Mouse (Mus musculus) intestine, embryonic 16.5 days (tissue): ENCODE results near the gene Txnip. TPM values are rescaled to one million over a fixed set of nuclear protein-coding genes. Genes with fewer than 3 reads are reported as not detected.
A peak's percentile ranks its signal among the peaks of the same experiment; 100 is the strongest.

Source experiments
- ATAC-seq: fragments of 200-750 bp; cut with Nextera tagmentation; 2 replicates; pipeline ENCODE4 v1.8.0; 2017; ENCODE audit warnings: moderate TSS enrichment, moderate library complexity
- H3K27ac ChIP-seq: fragments of 300-500 bp; sonication (generic); 2 replicates; pipeline ENCODE4 v1.5.1; 2014; ENCODE audit warnings: mild to moderate bottlenecking, low read length
- H3K27me3 ChIP-seq: fragments of 300-500 bp; sonication (generic); replicated peaks from 2 replicates; pipeline ENCODE4 v1.6.1; 2014; ENCODE audit warnings: low read length, control low read depth, mixed read lengths; ENCODE audit not compliant: control insufficient read depth, insufficient read depth
- H3K36me3 ChIP-seq: fragments of 300-500 bp; sonication (generic); 2 replicates; pipeline ENCODE4 v1.6.1; 2014; ENCODE audit warnings: low read length, control low read depth; ENCODE audit not compliant: control insufficient read depth, insufficient read depth
- H3K4me1 ChIP-seq: fragments of 300-500 bp; sonication (generic); 2 replicates; pipeline ENCODE4 v1.6.1; 2014; ENCODE audit warnings: low read length, control low read depth, mixed read lengths; ENCODE audit not compliant: control insufficient read depth, insufficient read depth
- H3K4me2 ChIP-seq: fragments of 300-500 bp; sonication (generic); 2 replicates; pipeline ENCODE4 v1.6.1; 2014; ENCODE audit warnings: low read depth, low read length, control low read depth
- H3K4me3 ChIP-seq: fragments of 300-500 bp; sonication (generic); 2 replicates; pipeline ENCODE4 v1.5.1; 2014; ENCODE audit warnings: mild to moderate bottlenecking, low read length
- H3K9ac ChIP-seq: fragments of 300-500 bp; sonication (generic); 2 replicates; pipeline ENCODE4 v1.6.1; 2014; ENCODE audit warnings: low read depth, low read length
- H3K9me3 ChIP-seq: fragments of 300-500 bp; sonication (generic); 2 replicates; pipeline ENCODE4 v1.6.1; 2016; ENCODE audit warnings: low read length, control low read depth; ENCODE audit not compliant: control insufficient read depth
- WGBS: fragments of 180-500 bp; shearing (Covaris S2); extraction: QIAGEN DNeasy Blood & Tissue Kit; methylation state at CpG from one replicate; pipeline ENCODE4 v1.1.7; 2014; 5-methylcytosine and 5-hydroxymethylcytosine counted together
- polyA plus RNA-seq: library from polyadenylated mRNA; unstranded; fragments of >200 nt; fragmentation: Nextera tagmentation; extraction: Ambion mirVana; gene quantifications from 2 replicates; pipeline ENCODE4 v1.2.1, GENCODE M21; 2015

Gene Txnip
- polyA plus RNA-seq, 1 experiment from 2014 or later: 152 TPM

- no peak for ATAC-seq
- Histone ChIP-seq H3K4me1 (peaks cover 13% of the 10 kb centered on the region), H3K4me3 (no peak overlapping the region), H3K9me3 (no peaks in the 10 kb centered on the region), H3K9ac (no peak overlapping the region), H3K27me3 (no peaks in the 10 kb centered on the region), H3K4me2 (no peak overlapping the region), H3K27ac (peak overlapping the region; percentile 33; the same call in 1 of the 2 replicates), H3K36me3 (no peaks in the 10 kb centered on the region)
- WGBS: 76% methylated on average over 16 of the region's 16 CpGs
Measured at GRCm38 (mm10) chr3:96571896-96572698, 14.3 kb downstream of the Txnip start.

- Histone ChIP-seq H3K9me3 (no peaks in the 10 kb centered on the region), H3K27ac (peak overlapping the region; percentile 25; the same call in 1 of the 2 replicates), H3K4me2 (no peak overlapping the region), H3K4me1 (peaks cover 16% of the 10 kb centered on the region), H3K36me3 (no peaks in the 10 kb centered on the region), H3K9ac (no peak overlapping the region; the same call in 1 of the 2 replicates), H3K27me3 (no peaks in the 10 kb centered on the region), H3K4me3 (no peak overlapping the region)
- ATAC-seq: no peak
- 74% methylated on average over 19 of the region's 19 CpGs for WGBS
Measured at GRCm38 (mm10) chr3:96573611-96574511, 16.1 kb downstream of the Txnip start.

GRCm38 (mm10) chr3:96575272-96575984 lies 17.7 kb downstream of the Txnip start:
- Histone ChIP-seq H3K4me1 (peaks cover 16% of the 10 kb centered on the region), H3K4me2 (peak overlapping the region; percentile 46), H3K9me3 (no peaks in the 10 kb centered on the region), H3K27me3 (no peaks in the 10 kb centered on the region), H3K36me3 (no peaks in the 10 kb centered on the region), H3K4me3 (no peak overlapping the region), H3K9ac (no peak overlapping the region), H3K27ac (peak overlapping the region; percentile 96)
- peak; percentile 43 for ATAC-seq
- WGBS: 63% methylated on average over 8 of the region's 8 CpGs

GRCm38 (mm10) chr3:96576005-96576658 lies 18.4 kb downstream of the Txnip start:
- H3K36me3 ChIP-seq: no peaks in the 10 kb centered on the region
- H3K27ac ChIP-seq: peak overlapping the region; percentile 96
- peaks cover 16% of the 10 kb centered on the region for H3K4me1 ChIP-seq
- peak overlapping the region; percentile 42 for H3K9ac ChIP-seq
- H3K9me3 ChIP-seq: no peaks in the 10 kb centered on the region
- H3K4me2 ChIP-seq: peak overlapping the region; percentile 46
- peak; percentile 60 for ATAC-seq
- H3K4me3 ChIP-seq: peak overlapping the region; percentile 21
- WGBS: 26% methylated on average over 14 of the region's 14 CpGs
- H3K27me3 ChIP-seq: no peaks in the 10 kb centered on the region

- Histone ChIP-seq H3K27ac (peak within 1 kb of the TSS; percentile 96), H3K27me3 (no peaks in the 10 kb centered on the region), H3K4me2 (peak within 1 kb of the TSS; percentile 46), H3K4me1 (peaks cover 12% of the 10 kb centered on the region), H3K9me3 (no peaks in the 10 kb centered on the region), H3K4me3 (peak within 1 kb of the TSS; percentile 21), H3K9ac (peak within 1 kb of the TSS; percentile 60), H3K36me3 (no peaks in the 10 kb centered on the region)
- ATAC-seq: peak; percentile 88
- 9% methylated on average over 17 of the region's 17 CpGs for WGBS
Measured at GRCm38 (mm10) chr3:96576690-96577541, 19.2 kb downstream of the Txnip start, which contains the start of gene Gm16253. Gm16253 (plus strand) TSS chr3:96576984.

GRCm38 (mm10) chr3:96577566-96577965 lies 19.8 kb downstream of the Txnip start:
- no peaks in the 10 kb centered on the region for H3K27me3 ChIP-seq
- H3K4me2 ChIP-seq: peak overlapping the region; percentile 46; the same call in 1 of the 2 replicates
- no peaks in the 10 kb centered on the region for H3K9me3 ChIP-seq
- WGBS: 61% methylated on average over 4 of the region's 4 CpGs
- peaks cover 11% of the 10 kb centered on the region for H3K4me1 ChIP-seq
- no peak overlapping the region for H3K4me3 ChIP-seq
- no peak for ATAC-seq
- no peaks in the 10 kb centered on the region for H3K36me3 ChIP-seq
- H3K9ac ChIP-seq: peak overlapping the region; percentile 60
- peak overlapping the region; percentile 96 for H3K27ac ChIP-seq

GRCm38 (mm10) chr3:96578561-96579238 lies 20.9 kb downstream of the Txnip start:
- H3K4me3 ChIP-seq: no peak overlapping the region
- H3K4me1 ChIP-seq: peaks cover 11% of the 10 kb centered on the region
- peak overlapping the region; percentile 19; the same call in 1 of the 2 replicates for H3K27ac ChIP-seq
- H3K9ac ChIP-seq: no peak overlapping the region
- H3K27me3 ChIP-seq: no peaks in the 10 kb centered on the region
- H3K4me2 ChIP-seq: no peak overlapping the region
- H3K36me3 ChIP-seq: no peaks in the 10 kb centered on the region
- 84% methylated on average over 12 of the region's 12 CpGs for WGBS
- no peak for ATAC-seq
- no peaks in the 10 kb centered on the region for H3K9me3 ChIP-seq
